Mouse (Mus musculus) cerebellum, adult 9-10 months (tissue): Measurements from ENCODE around the gene Ttll1.
"Not testable (repeated sequence)": the region's sequence is repeated elsewhere in the genome, so short reads cannot be mapped to it uniquely, and the experiment has no call there.

ENCODE experiments used
- DNase-seq: peaks from one replicate; pipeline ENCODE4 v3.0.0; 2022

Ttll1 gene

GRCm38 (mm10) chr15:83481236-83481780, 29.4 kb downstream of the Ttll1 start:
- DNase-seq: no peak

- no peak for DNase-seq
Measured at GRCm38 (mm10) chr15:83479818-83480217, 30.9 kb downstream of the Ttll1 start.

GRCm38 (mm10) chr15:83478096-83478495, 32.6 kb downstream of the Ttll1 start:
- no peak for DNase-seq

DNA sequence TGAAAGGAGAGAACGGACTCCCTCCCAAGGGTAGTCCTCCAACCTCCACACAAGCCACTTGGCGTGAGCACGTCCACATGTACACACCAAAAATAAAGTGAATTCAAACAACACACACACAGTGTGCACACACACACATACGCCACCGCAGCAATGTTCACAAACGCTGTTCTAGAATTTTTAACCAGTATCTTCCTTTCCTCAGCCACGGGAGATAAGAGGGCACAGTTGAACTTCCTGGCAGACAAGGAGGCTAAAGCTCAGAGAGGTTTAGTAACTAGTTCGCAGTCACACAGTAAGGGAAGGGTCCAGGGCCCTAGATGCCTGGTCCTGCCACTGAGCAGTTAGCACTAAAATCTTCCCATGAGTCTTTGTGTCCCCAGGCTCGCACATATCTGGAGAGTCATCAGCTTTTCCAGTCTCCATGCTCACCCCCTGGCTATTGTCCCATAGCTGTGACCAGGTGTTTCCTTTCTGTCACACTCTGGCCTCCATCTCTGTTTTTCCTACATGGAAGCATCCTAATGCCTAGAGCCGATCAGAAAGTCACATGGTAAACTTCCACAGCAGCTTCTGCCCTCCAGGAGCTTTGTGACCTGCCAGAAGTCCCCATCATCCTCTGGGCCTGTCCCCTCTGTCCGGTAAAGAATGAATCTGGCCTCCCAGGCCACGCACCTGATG, 34.0 kb downstream of the Ttll1 start:
- DNase-seq: no peak

DNA sequence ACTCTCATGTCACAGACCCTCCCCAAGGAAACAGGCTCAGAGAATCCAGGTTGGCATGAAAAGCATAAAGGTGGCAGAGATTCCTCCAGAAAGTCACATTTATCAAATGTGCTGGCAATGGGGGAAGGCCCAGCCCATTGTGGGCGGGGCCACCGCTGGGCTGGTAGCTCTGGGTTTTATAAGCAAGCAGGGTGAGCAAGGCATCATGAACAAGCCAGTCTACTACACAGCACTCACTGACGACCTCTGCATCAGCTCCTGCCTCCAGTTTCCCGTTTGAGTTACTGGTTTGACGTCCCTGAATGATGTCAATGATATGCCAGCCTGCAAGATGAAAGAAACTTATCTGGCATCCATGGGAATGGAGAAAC, 36.2 kb downstream of the Ttll1 start:
- DNase-seq: no peak

DNA sequence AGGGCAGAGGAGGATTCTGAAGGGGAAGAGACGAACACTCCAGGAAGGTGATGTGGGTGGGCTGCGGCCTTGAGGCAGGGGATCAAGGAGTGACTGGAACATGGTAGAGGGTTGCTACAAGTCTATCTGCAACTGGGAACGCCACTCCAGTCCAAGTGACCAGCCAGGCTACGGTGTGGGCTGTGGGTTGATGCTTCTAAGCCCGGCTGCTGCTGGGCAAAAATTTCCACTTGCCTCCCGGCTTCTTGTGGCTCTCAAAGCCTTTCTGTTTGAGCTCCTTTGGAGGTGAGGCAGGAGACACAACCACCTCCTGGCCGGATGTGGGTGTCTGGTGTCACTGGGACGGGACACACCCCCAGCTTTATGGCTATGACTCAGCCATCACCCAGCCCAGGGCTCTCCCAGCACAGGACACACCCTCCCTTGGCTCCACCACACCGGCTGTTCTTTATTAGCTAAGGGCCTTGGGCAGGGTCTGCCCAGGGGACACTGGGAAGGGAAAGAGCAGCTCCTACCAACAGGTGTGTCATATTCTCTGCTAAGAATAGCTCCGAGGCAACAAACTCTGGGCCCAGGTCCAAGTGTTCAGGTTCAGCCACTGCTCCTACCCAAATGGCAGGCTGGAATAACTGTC, 36.7 kb downstream of the Ttll1 start:
- no peak for DNase-seq

GRCm38 (mm10) chr15:83473251-83473650, 37.4 kb downstream of the Ttll1 start:
- DNase-seq: no peak

DNA sequence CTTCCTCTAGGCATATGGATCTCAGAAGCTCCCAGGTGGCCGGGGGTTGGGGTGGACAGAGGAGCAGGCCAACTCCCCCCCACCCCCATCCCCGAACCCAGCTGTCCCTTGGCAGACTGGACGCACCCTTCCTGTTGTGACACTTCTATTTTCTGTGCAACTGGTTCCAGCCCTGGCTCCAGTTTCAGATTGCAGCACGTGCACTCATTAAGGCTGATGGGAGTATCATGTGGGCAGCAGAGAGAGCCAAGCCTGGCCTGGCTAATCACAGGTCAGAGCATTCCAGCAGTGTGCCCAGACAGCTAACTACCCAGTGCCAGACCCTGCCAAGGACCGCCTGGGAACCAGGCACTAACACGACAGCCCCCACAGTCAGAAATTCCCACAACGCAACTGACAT, 39.2 kb downstream of the Ttll1 start:
- DNase-seq: no peak

GRCm38 (mm10) chr15:83470443-83470842, 40.2 kb downstream of the Ttll1 start:
- DNase-seq: no peak

DNA sequence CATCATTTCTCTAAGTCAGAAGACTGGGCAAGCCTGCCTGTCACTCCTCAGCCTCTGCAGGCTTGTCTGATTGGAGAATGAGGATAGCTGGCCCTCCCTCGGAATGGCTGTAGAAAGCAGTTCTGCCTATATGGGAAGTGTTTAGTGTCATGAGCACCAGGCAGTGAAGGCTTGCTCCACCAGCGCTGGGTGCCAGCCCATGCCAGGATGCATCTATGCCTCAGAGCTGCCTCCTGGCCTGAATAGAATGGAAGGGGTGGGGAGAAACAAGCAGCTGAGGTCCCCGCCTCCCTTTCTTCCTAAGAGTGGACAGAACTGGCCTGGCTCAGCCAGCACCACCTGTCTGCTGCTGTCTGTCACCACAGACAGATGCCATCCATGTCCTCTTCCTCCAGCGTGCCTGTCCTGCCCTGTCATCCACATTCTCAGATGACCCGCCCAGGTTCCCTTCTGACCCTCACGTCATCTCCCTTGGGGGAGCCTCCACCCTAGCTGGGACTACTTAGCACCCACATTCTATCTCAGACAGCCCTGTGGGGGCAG, 41.3 kb downstream of the Ttll1 start:
- DNase-seq: no peak

GRCm38 (mm10) chr15:83467232-83467966, 43.3 kb downstream of the Ttll1 start:
- DNase-seq: no peak

GRCm38 (mm10) chr15:83466331-83466730, 44.4 kb downstream of the Ttll1 start:
- no peak for DNase-seq

GRCm38 (mm10) chr15:83464905-83465650, 45.6 kb downstream of the Ttll1 start:
- no peak for DNase-seq

DNA sequence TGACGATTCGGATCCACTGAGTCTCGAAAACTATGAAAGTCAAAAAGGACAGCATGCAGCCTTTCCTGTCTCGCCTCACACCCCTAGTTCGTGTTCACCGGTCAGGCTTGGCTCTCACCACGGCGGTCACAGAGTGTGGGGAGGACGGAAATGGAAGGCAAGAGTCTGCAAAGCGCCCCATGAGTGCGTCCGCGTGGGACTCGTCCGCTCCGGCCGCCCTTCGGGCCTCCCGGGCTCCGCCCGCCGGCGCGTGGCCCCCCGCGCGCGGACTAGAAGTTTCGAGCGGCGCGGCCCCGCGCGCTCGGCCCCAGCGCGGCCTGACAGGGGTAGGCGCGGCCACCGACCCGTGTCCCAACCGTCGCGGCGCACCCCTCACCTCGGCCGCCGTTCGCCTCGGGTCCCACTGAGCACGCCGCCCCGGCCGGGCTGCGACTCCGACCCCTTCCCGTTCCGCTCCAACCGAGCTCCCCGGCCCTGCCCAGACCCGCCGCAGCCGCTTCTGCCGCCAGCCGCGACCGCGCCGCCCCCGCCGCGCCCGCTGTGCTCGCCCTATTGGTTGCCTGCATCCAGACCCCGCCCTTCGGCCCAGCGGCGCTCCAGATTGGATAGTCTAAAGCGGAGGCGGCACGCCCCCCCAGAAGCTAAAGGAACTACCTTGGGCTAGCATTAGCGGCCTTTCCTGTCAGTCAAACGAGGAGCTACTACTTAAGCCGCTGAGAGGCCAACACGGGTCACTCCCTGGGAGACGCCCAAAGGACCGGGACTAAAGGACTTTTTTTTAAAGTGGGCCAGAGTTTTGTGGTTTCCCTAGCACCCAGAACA, 46.4 kb downstream of the Ttll1 start, which contains the start of gene Pacsin2:
Gene Pacsin2 (minus strand): TSS at position 524 of the 822 bp plus-strand sequence.
- peak; percentile 79 for DNase-seq

DNA sequence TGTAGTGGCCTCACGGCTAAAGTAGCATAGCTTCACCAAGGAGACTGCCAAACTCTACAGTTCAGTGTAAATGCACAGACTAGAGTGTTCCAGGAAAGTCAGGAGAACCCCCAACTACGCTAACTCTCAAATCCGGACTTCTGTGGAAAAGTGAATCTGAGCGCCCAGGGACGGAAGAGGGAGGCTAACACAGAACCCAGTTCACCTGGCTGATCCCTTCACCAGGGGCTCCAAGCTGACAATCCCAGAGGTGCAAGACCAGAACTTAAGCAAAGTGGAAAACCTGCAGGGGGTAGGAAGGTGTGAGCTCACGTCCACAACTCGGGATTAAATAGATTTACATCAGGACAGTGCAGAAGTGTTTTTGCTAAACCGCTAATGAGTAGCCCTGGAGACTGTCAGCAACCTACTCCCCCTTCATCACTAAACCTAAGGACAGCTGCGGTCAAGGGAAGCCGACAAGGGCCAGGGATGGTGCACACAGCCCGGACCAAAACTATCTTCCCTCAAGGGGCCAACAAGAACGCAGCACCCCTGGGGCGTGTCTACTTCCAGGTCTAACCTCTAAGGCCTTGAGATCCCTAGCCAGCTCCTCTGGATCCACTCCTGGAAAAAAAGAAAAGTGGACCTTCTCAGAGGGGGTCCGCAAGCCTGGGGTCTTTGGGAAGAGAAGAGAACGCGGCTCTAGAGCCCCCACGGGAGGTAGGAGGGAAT, 47.2 kb downstream of the Ttll1 start:
- no peak for DNase-seq

GRCm38 (mm10) chr15:83462349-83462748, 48.3 kb downstream of the Ttll1 start:
- DNase-seq: not testable (repeated sequence)

DNA sequence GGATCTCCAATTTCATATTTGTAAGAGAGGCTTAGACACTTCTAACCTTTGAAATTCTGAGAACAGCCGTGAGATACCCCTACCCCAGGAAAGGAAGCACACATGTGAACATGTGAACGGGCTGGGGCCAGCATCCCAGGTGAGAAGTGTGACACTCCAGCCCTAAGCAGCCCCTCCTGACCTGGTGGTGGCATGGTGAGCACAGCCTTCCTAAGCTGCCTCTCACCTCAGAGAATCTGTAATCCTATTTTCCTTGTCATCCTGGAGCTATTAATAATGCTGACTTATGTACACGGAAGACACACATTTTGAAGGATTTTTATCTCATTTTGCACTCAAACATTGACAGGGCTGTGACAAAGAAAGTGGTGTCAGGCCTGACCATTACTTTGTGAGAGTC, 49.8 kb downstream of the Ttll1 start:
- DNase-seq: no peak

GRCm38 (mm10) chr15:83457541-83457940, 53.2 kb downstream of the Ttll1 start:
- DNase-seq: no peak

- no peak for DNase-seq
Measured at GRCm38 (mm10) chr15:83455637-83456036, 55.1 kb downstream of the Ttll1 start.

- no peak for DNase-seq
Measured at GRCm38 (mm10) chr15:83455034-83455433, 55.7 kb downstream of the Ttll1 start.

DNA sequence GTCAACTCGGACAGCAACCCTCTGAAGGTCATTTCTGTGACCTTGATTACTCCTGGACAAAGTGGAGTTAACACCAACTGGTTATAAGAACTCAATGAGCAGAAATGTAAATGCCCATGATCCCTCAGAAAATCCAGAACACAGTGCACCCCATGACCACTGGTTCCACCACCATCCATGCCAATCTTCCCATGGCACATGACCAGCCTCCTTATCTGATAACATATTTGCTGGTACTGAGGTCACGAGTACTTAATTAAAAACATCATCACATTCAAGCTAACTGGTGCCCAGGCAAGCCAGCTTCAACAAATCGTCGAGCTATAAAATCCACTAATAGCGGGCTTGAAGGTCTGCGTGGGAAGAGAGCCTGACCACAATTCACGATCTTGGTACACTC, 56.3 kb downstream of the Ttll1 start:
- DNase-seq: no peak
